Comparison of ENCODE assay signal across 18 mouse cellular contexts in the genomic region with DNA sequence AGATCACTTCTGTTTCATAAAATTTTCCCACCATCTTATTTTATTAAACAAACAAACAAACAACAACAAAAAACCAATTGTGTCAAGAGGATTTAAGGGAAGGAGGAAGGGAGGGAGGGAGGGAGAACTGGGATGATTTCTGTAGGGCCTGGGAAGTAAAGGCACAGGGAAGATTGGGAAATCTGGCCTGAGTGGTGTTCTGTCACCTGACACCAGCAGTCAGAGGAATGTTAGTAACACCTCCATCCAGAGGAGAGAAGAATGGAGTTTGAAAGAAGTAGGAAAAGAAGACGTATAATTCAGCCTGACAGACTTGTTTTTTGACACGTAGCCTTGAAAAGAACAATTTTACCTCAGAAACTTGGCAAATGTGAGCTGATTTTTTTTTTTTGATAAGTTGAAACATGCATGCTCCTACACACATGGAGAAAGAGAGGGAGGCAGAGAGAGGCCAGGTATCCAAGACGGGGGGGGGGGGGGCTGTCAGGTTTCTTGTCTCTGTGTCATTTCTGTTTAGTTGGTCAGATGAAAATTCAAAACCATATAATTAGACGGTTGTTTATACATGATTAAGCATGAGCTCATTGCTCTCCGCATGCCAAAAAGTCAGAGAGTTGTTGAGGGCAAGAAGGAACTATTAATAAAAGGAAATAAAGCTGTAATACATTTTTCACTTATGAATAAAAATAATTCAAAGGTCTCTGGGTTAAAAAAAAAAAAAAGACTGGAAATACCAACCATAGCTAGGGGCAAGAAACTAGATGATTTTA.
DNase-seq lines count a peak whose midpoint lies in the region; ATAC-seq and TF ChIP-seq lines count a peak whose summit lies in the region.
"Had no signal": no experiment of that assay in that cellular context is flagged by ENCODE, and none has a peak within 500 bp of the region (broad histone marks: within the 10 kb centered on the region; RNA-seq: fewer than 3 reads in every experiment).

No protein-coding gene starts in this region.

- no peak overlapping the region for H3K4me2 ChIP-seq in lung, embryonic 14.5 days
- H3K4me2 ChIP-seq: limb, embryonic 12.5 days; liver, embryonic 13.5 days had no signal

- no peak overlapping the region for H3K27ac ChIP-seq in lung, embryonic 14.5 days (ENCODE audit: low read depth)
- H3K27ac ChIP-seq: heart, embryonic 10.5 days; hindbrain, embryonic 10.5 days; limb, embryonic 12.5 days; liver, embryonic 13.5 days had no signal

- H3K36me3 ChIP-seq in lung, embryonic 14.5 days (ENCODE audit: insufficient read depth), result no peaks in the 10 kb centered on the region
- H3K36me3 ChIP-seq: heart, embryonic 10.5 days; hindbrain, embryonic 10.5 days; limb, embryonic 12.5 days; liver, embryonic 13.5 days had no signal

- no peaks in the 10 kb centered on the region for H3K27me3 ChIP-seq in lung, embryonic 14.5 days (ENCODE audit: insufficient read depth, low read length)
- H3K27me3 ChIP-seq: limb, embryonic 12.5 days; liver, embryonic 13.5 days; megakaryocyte, embryonic 14.5 days; Patski had no signal

- H3K4me1 ChIP-seq in lung, embryonic 14.5 days (ENCODE audit: insufficient read depth), result peaks cover 14% of the 10 kb centered on the region
- H3K4me1 ChIP-seq: megakaryocyte, embryonic 14.5 days had no signal

- no peak for TF ChIP-seq CTCF in lung, embryonic 14.5 days (IDR thresholded peaks at IDR 0.05; ENCODE audit: low read depth)

- ATAC-seq in lung, embryonic 14.5 days (ENCODE audit: insufficient read depth), result no peak
- ATAC-seq: forebrain, embryonic 16.5 days had no signal

- no peaks in the 10 kb centered on the region for H3K9me3 ChIP-seq in lung, embryonic 14.5 days (ENCODE audit: low read depth, low read length)
- H3K9me3 ChIP-seq: heart, embryonic 10.5 days; hindbrain, embryonic 10.5 days; limb, embryonic 12.5 days; liver, embryonic 13.5 days had no signal

- DNase-seq in embryo, embryonic 10 days (ENCODE audit: low spot score), result peak; percentile 36
- DNase-seq in embryo, embryonic 10.5 days (ENCODE audit: low spot score), result no peak
- peak; percentile 28 for DNase-seq in lung, embryonic 14.5 days
- no peak for DNase-seq in lung, postnatal 25 days (ENCODE audit: low spot score)
- DNase-seq in R1 (ENCODE audit: low read depth, low spot score), result peak; percentile 17
- DNase-seq in layer of hippocampus, postnatal 25 days (ENCODE audit: extremely low spot score in 1 of 2, low spot score in 1 of 2), result no peak
- DNase-seq in urinary bladder, adult 18-20 months (ENCODE audit: low spot score in 2 of 2), result no peak
- DNase-seq: cerebellum, postnatal 10 days; liver, embryonic 13.5 days; midbrain, embryonic 14.5 days; spleen, adult 18-20 months; thymus, postnatal 36 days had no signal

- H3K4me3 ChIP-seq in lung, embryonic 14.5 days (ENCODE audit: low read depth, low read length), result no peak overlapping the region
- H3K4me3 ChIP-seq: heart, embryonic 10.5 days; hindbrain, embryonic 10.5 days; limb, embryonic 12.5 days; liver, embryonic 13.5 days; megakaryocyte, embryonic 14.5 days had no signal

- WGBS in lung, embryonic 14.5 days, result 16% methylated on average over 5 of the region's 5 CpGs

- no peak overlapping the region for H3K9ac ChIP-seq in lung, embryonic 14.5 days
- H3K9ac ChIP-seq: limb, embryonic 12.5 days; liver, embryonic 13.5 days had no signal

Comparison
In these comparisons a context has a peak if more than half of its experiments do, and no peak if none do; other contexts are left out.
1. DNase-seq: peak in embryo, embryonic 10 days (single experiment), lung, embryonic 14.5 days (single experiment) and R1 (single experiment); none in embryo, embryonic 10.5 days (single experiment), lung, postnatal 25 days (single experiment), layer of hippocampus, postnatal 25 days (0 of 2) and urinary bladder, adult 18-20 months (0 of 2).